Mouse (Mus musculus) heart, embryonic 14.5 days (tissue): ENCODE measurements at regions not wholly inside any gene's neighbourhood (a gene's known extent, or its start where the extent isn't known, plus 50 kb on each side); places are given as distances from the start of the nearest gene placed in this dataset.

Source experiments
- ATAC-seq: fragments of 200-750 bp; cut with Nextera tagmentation; 2 replicates; pipeline ENCODE4 v1.8.0; 2017; ENCODE audit warnings: low read depth, moderate TSS enrichment; ENCODE audit not compliant: insufficient number of reproducible peaks, insufficient read depth, low FRiP score
- H3K27ac ChIP-seq, 2 experiments: fragments of 200-500 bp in 1 of 2; fragments of 300-500 bp in 1 of 2; sonication (generic) in 1 of 2; replicated peaks in 1 of 2; 2 replicates each; pipeline ENCODE4 v1.5.1; 2012 to 2014; ENCODE audit warnings: low read depth in 2 of 2, low read length in 2 of 2, control low read depth in 1 of 2, mild to moderate bottlenecking in 1 of 2, mixed read lengths in 1 of 2; ENCODE audit not compliant: control insufficient read depth in 1 of 2, insufficient read depth in 1 of 2
- H3K27me3 ChIP-seq: fragments of 300-500 bp; sonication (generic); 2 replicates; pipeline ENCODE4 v1.6.1; 2014; ENCODE audit warnings: mild to moderate bottlenecking, low read length, control low read depth; ENCODE audit not compliant: control insufficient read depth, insufficient read depth
- H3K36me3 ChIP-seq: fragments of 300-500 bp; sonication (generic); 2 replicates; pipeline ENCODE4 v1.6.1; 2014; ENCODE audit warnings: mild to moderate bottlenecking, control low read depth, low read length, mixed read lengths; ENCODE audit not compliant: control insufficient read depth, insufficient read depth
- H3K4me1 ChIP-seq, 2 experiments: fragments of 200-500 bp in 1 of 2; fragments of 300-500 bp in 1 of 2; sonication (generic) in 1 of 2; 2 replicates each; pipeline ENCODE4 v1.6.1; 2012 to 2014; ENCODE audit warnings: low read length in 2 of 2, control low read depth in 1 of 2, mixed read lengths in 1 of 2; ENCODE audit not compliant: control insufficient read depth in 2 of 2, insufficient read depth in 2 of 2
- H3K4me2 ChIP-seq: fragments of 300-500 bp; sonication (generic); 2 replicates; pipeline ENCODE4 v1.6.1; 2014; ENCODE audit warnings: mild to moderate bottlenecking, low read length
- H3K4me3 ChIP-seq, 2 experiments: fragments of 200-500 bp in 1 of 2; fragments of 300-500 bp in 1 of 2; sonication (generic) in 1 of 2; 2 replicates each; pipeline ENCODE4 v1.5.1; 2012 to 2014; ENCODE audit warnings: low read length in 2 of 2, mild to moderate bottlenecking in 2 of 2, control low read depth in 1 of 2, low read depth in 1 of 2, moderate library complexity in 1 of 2; ENCODE audit not compliant: control insufficient read depth in 1 of 2, insufficient read depth in 1 of 2
- H3K9ac ChIP-seq: fragments of 300-500 bp; sonication (generic); 2 replicates; pipeline ENCODE4 v1.6.1; 2014; ENCODE audit warnings: mild to moderate bottlenecking, low read length
- H3K9me3 ChIP-seq: fragments of 300-500 bp; sonication (generic); 2 replicates; pipeline ENCODE4 v1.6.1; 2016; ENCODE audit warnings: low read length, control low read depth; ENCODE audit not compliant: control insufficient read depth
- WGBS: fragments of 180-500 bp; shearing (Covaris S2); extraction: QIAGEN DNeasy Blood & Tissue Kit; methylation state at CpG from one replicate; pipeline ENCODE4 v1.1.7; 2014; 5-methylcytosine and 5-hydroxymethylcytosine counted together

- H3K36me3 ChIP-seq, result no peaks in the 10 kb centered on the region
- H3K9me3 ChIP-seq, result no peaks in the 10 kb centered on the region
- 69% methylated on average over 2 of the region's 2 CpGs for WGBS
- no peak overlapping the region for H3K4me2 ChIP-seq
- peaks cover 4 to 7% of the 10 kb centered on the region in 2 experiments; a peak in 2 of 4 replicates for H3K4me1 ChIP-seq
- no peak overlapping the region for H3K4me3 ChIP-seq
- no peak for ATAC-seq
- no peak overlapping the region for H3K27ac ChIP-seq
- no peaks in the 10 kb centered on the region for H3K27me3 ChIP-seq
- no peak overlapping the region for H3K9ac ChIP-seq
Observed at GRCm38 (mm10) chr5:4534512-4534911, 223.3 kb downstream of the Fzd1 start.

- ATAC-seq, result no peak
- 40% methylated on average over 10 of the region's 10 CpGs for WGBS
Observed at GRCm38 (mm10) chr5:4530236-4531067, 227.4 kb downstream of the Fzd1 start.

GRCm38 (mm10) chr5:4526042-4526815 is 231.6 kb downstream of the Fzd1 start:
- Histone ChIP-seq H3K4me1 (peaks cover 3 to 5% of the 10 kb centered on the region in 2 experiments; a peak in 1 of 4 replicates), H3K9ac (no peak overlapping the region), H3K36me3 (no peaks in the 10 kb centered on the region), H3K27me3 (no peaks in the 10 kb centered on the region), H3K9me3 (no peaks in the 10 kb centered on the region), H3K4me2 (no peak overlapping the region), H3K4me3 (no peak overlapping the region), H3K27ac (no peak overlapping the region)
- WGBS, result 80% methylated on average over 9 of the region's 9 CpGs
- ATAC-seq, result no peak

More at GRCm38 (mm10) chr5:4530236-4531067, 227.4 kb downstream of the Fzd1 start:
- Histone ChIP-seq H3K4me1 (peaks cover 3 to 7% of the 10 kb centered on the region in 2 experiments; a peak in 1 of 4 replicates), H3K4me2 (no peak overlapping the region), H3K27ac (no peak overlapping the region), H3K27me3 (no peaks in the 10 kb centered on the region), H3K9me3 (no peaks in the 10 kb centered on the region), H3K9ac (no peak overlapping the region), H3K36me3 (no peaks in the 10 kb centered on the region), H3K4me3 (no peak overlapping the region)

GRCm38 (mm10) chr5:4500599-4500998 is 257.2 kb downstream of the Fzd1 start:
- no peak overlapping the region for H3K4me2 ChIP-seq
- ATAC-seq, result no peak
- no peak overlapping the region for H3K9ac ChIP-seq
- WGBS, result 89% methylated on average over 3 of the region's 3 CpGs
- H3K9me3 ChIP-seq, result no peaks in the 10 kb centered on the region
- no peaks in the 10 kb centered on the region for H3K27me3 ChIP-seq
- H3K27ac ChIP-seq, result no peak overlapping the region
- H3K4me3 ChIP-seq, result no peak overlapping the region
- peaks cover 16 to 29% of the 10 kb centered on the region in 2 experiments for H3K4me1 ChIP-seq
- H3K36me3 ChIP-seq, result no peaks in the 10 kb centered on the region

- Histone ChIP-seq H3K4me3 (peak overlapping the region in 1 of 2 experiments; percentile 21; a peak in 2 of 4 replicates), H3K4me1 (peaks cover 20 to 32% of the 10 kb centered on the region in 2 experiments), H3K27me3 (no peaks in the 10 kb centered on the region), H3K27ac (peak overlapping the region; percentile 35 to 45; a peak in 3 of 4 replicates), H3K36me3 (no peaks in the 10 kb centered on the region), H3K9ac (peak overlapping the region; percentile 36), H3K4me2 (peak overlapping the region; percentile 57), H3K9me3 (no peaks in the 10 kb centered on the region)
- ATAC-seq, result no peak
- 10% methylated on average over 4 of the region's 4 CpGs for WGBS
Observed at GRCm38 (mm10) chr5:4499036-4499435, 258.8 kb downstream of the Fzd1 start.

- peaks cover 23 to 35% of the 10 kb centered on the region in 2 experiments for H3K4me1 ChIP-seq
- H3K9me3 ChIP-seq, result no peaks in the 10 kb centered on the region
- H3K4me2 ChIP-seq, result peak overlapping the region; percentile 57; the same call in 1 of the 2 replicates
- whole genome bisulfite sequencing, result 64% methylated on average over 3 of the region's 3 CpGs
- peak overlapping the region in 1 of 2 experiments; percentile 45; a peak in 2 of 4 replicates for H3K27ac ChIP-seq
- H3K36me3 ChIP-seq, result no peaks in the 10 kb centered on the region
- H3K27me3 ChIP-seq, result no peaks in the 10 kb centered on the region
- no peak for ATAC-seq
- H3K9ac ChIP-seq, result 0 out of 2 replicates have a peak overlapping the region, but pooled peaks have one; percentile 36
- no peak overlapping the region for H3K4me3 ChIP-seq
Observed at GRCm38 (mm10) chr5:4498425-4498824, 259.4 kb downstream of the Fzd1 start.

- H3K4me2 ChIP-seq, result peak overlapping the region; percentile 44
- no peak overlapping the region for H3K9ac ChIP-seq
- no peaks in the 10 kb centered on the region for H3K36me3 ChIP-seq
- H3K27ac ChIP-seq, result no peak overlapping the region; a peak in 1 of 4 replicates
- no peaks in the 10 kb centered on the region for H3K27me3 ChIP-seq
- peaks cover 23 to 35% of the 10 kb centered on the region in 2 experiments for H3K4me1 ChIP-seq
- WGBS, result 32% methylated on average over 3 of the region's 3 CpGs
- H3K9me3 ChIP-seq, result no peaks in the 10 kb centered on the region
- ATAC-seq, result no peak
- no peak overlapping the region for H3K4me3 ChIP-seq
Observed at GRCm38 (mm10) chr5:4496907-4497200, 261.0 kb downstream of the Fzd1 start.
